Mouse (Mus musculus) limb, embryonic 11.5 days (tissue): ENCODE measurements at regions not wholly inside any gene's neighbourhood (a gene's known extent, or its start where the extent isn't known, plus 50 kb on each side); places are given as distances from the start of the nearest gene placed in this dataset.

Experiments used
- ATAC-seq: fragments of 200-750 bp; cut with Nextera tagmentation; 2 replicates; pipeline ENCODE4 v1.8.0; 2017; ENCODE audit warnings: low read depth; ENCODE audit not compliant: insufficient number of reproducible peaks, low FRiP score, low TSS enrichment
- DNase-seq: peaks from one replicate; pipeline ENCODE4 v3.0.0-alpha.2; 2015; ENCODE audit warnings: low spot score
- H3K27ac ChIP-seq: fragments of 300-500 bp; sonication (generic); replicated peaks from 2 replicates; pipeline ENCODE4 v1.5.1; 2014; ENCODE audit warnings: low read depth, mild to moderate bottlenecking, low read length
- H3K27me3 ChIP-seq: fragments of 300-500 bp; sonication (generic); 2 replicates; pipeline ENCODE4 v1.6.1; 2014; ENCODE audit warnings: mild to moderate bottlenecking, low read length, mixed read lengths; ENCODE audit not compliant: control insufficient read depth, insufficient read depth
- H3K36me3 ChIP-seq: fragments of 300-500 bp; sonication (generic); 2 replicates; pipeline ENCODE4 v1.6.1; 2014; ENCODE audit warnings: mild to moderate bottlenecking, low read length, moderate library complexity, mixed read lengths; ENCODE audit not compliant: control insufficient read depth, insufficient read depth
- H3K4me1 ChIP-seq: fragments of 300-500 bp; sonication (generic); 2 replicates; pipeline ENCODE4 v1.6.1; 2014; ENCODE audit warnings: low read length, mixed read lengths; ENCODE audit not compliant: control insufficient read depth, insufficient read depth
- H3K4me2 ChIP-seq: fragments of 300-500 bp; sonication (generic); 2 replicates; pipeline ENCODE4 v1.6.1; 2014; ENCODE audit warnings: low read depth, mild to moderate bottlenecking, moderate library complexity; ENCODE audit not compliant: severe bottlenecking
- H3K4me3 ChIP-seq: fragments of 300-500 bp; sonication (generic); 2 replicates; pipeline ENCODE4 v1.5.1; 2014; ENCODE audit warnings: low read depth, low read length
- H3K9ac ChIP-seq: fragments of 300-500 bp; sonication (generic); 2 replicates; pipeline ENCODE4 v1.6.1; 2014; ENCODE audit warnings: mild to moderate bottlenecking, low read length
- H3K9me3 ChIP-seq: fragments of 300-500 bp; sonication (generic); 2 replicates; pipeline ENCODE4 v1.6.1; 2016; ENCODE audit warnings: low read length; ENCODE audit not compliant: control insufficient read depth
- WGBS: fragments of 180-500 bp; shearing (Covaris S2); extraction: QIAGEN DNeasy Blood & Tissue Kit; methylation state at CpG from one replicate; pipeline ENCODE4 v1.1.7; 2014; 5-methylcytosine and 5-hydroxymethylcytosine counted together

DNA sequence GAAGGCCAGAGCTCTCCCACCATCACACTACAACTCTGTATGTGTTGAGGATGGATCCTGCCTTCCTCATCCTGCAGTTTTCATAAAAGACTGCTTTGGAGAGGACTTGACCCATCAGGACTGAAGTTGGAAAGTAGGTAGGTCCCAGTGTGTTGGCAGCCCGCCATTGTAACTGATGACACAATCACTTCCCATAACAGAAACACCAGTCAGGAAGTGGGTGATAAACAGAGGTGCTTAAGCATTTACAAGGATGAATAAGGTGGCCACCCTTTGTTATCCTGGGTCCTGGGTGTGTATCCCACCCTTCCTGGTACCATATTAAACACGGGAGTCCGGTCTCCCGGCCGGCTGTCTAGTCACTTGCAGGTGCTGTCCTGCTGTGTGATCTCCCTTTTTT lies 118.3 kb downstream of the Snx10 start:
- ATAC-seq, result no peak
- WGBS, result 90% methylated on average over 5 of the region's 5 CpGs
- no peaks in the 10 kb centered on the region for H3K27me3 ChIP-seq

DNA sequence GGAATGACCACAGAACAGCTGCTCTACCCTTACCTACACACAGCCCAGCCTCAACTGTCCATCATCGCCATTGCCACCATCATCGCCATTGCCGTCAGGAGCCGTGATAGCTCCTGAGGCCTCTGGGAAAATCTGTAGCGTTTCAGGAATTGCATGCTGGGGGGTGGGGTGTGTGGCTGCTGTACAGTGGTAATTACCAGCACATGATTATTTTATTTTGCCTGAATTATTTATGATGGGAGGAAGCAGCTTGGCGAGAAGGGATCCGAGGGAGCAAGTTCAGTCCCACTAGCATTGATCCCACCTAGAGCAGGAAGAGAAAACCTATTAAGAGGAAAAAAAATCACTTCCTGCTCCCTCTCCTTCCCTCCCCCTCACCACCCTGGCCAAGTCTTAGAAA lies 125.1 kb downstream of the Snx10 start:
- no peak overlapping the region for H3K4me2 ChIP-seq
- no peaks in the 10 kb centered on the region for H3K27me3 ChIP-seq
- no peaks in the 10 kb centered on the region for H3K36me3 ChIP-seq
- H3K4me1 ChIP-seq, result 0 out of 2 replicates have a peak, but pooled peaks cover 7% of the 10 kb centered on the region
- H3K9me3 ChIP-seq, result no peaks in the 10 kb centered on the region
- H3K4me3 ChIP-seq, result no peak overlapping the region
- ATAC-seq (no peak), DNase-seq (no peak)
- H3K9ac ChIP-seq, result no peak overlapping the region
- no peak overlapping the region for H3K27ac ChIP-seq
- WGBS, result 81% methylated on average over 7 of the region's 7 CpGs

More for the DNA sequence above, 118.3 kb downstream of the Snx10 start:
- no peak overlapping the region for H3K4me2 ChIP-seq
- no peaks in the 10 kb centered on the region for H3K36me3 ChIP-seq
- no peak overlapping the region for H3K9ac ChIP-seq
- H3K27ac ChIP-seq, result no peak overlapping the region
- no peaks in the 10 kb centered on the region for H3K9me3 ChIP-seq
- no peak overlapping the region for H3K4me3 ChIP-seq
- no peak for DNase-seq
- H3K4me1 ChIP-seq, result no peaks in the 10 kb centered on the region

- Histone ChIP-seq H3K4me2 (no peak overlapping the region), H3K4me1 (peaks cover 19% of the 10 kb centered on the region; the same call in 1 of the 2 replicates), H3K27ac (no peak overlapping the region), H3K36me3 (no peaks in the 10 kb centered on the region), H3K27me3 (no peaks in the 10 kb centered on the region), H3K9me3 (no peaks in the 10 kb centered on the region), H3K4me3 (no peak overlapping the region), H3K9ac (no peak overlapping the region)
- 89% methylated on average over 8 of the region's 8 CpGs for WGBS
- DNase-seq, result no peak
- no peak for ATAC-seq
Measured at GRCm38 (mm10) chr6:51653753-51654152, 130.1 kb downstream of the Snx10 start.

GRCm38 (mm10) chr6:51654991-51655390 lies 131.3 kb downstream of the Snx10 start:
- Histone ChIP-seq H3K9me3 (no peaks in the 10 kb centered on the region), H3K4me1 (peaks cover 12% of the 10 kb centered on the region; the same call in 1 of the 2 replicates), H3K4me2 (no peak overlapping the region), H3K27ac (no peak overlapping the region), H3K4me3 (no peak overlapping the region), H3K9ac (no peak overlapping the region), H3K36me3 (no peaks in the 10 kb centered on the region), H3K27me3 (no peaks in the 10 kb centered on the region)
- 96% methylated on average over 4 of the region's 4 CpGs for WGBS
- DNase-seq (no peak), ATAC-seq (no peak)

- DNase-seq (no peak), ATAC-seq (no peak)
- Histone ChIP-seq H3K36me3 (no peaks in the 10 kb centered on the region), H3K27ac (no peak overlapping the region), H3K4me3 (no peak overlapping the region), H3K9me3 (no peaks in the 10 kb centered on the region), H3K27me3 (no peaks in the 10 kb centered on the region), H3K4me2 (no peak overlapping the region), H3K9ac (no peak overlapping the region), H3K4me1 (peaks cover 12% of the 10 kb centered on the region; the same call in 1 of the 2 replicates)
- WGBS, result 86% methylated on average over 7 of the region's 7 CpGs
Measured at GRCm38 (mm10) chr6:51656078-51656477, 132.4 kb downstream of the Snx10 start.

- Histone ChIP-seq H3K36me3 (no peaks in the 10 kb centered on the region), H3K27me3 (no peaks in the 10 kb centered on the region), H3K9me3 (no peaks in the 10 kb centered on the region), H3K4me1 (peaks cover 12% of the 10 kb centered on the region; the same call in 1 of the 2 replicates), H3K27ac (no peak overlapping the region), H3K4me2 (no peak overlapping the region), H3K9ac (no peak overlapping the region), H3K4me3 (no peak overlapping the region)
- DNase-seq (no peak), ATAC-seq (no peak)
- WGBS, result 70% methylated on average over 12 of the region's 12 CpGs
Measured at GRCm38 (mm10) chr6:51656883-51657640, 133.4 kb downstream of the Snx10 start.

GRCm38 (mm10) chr6:51658360-51658759 lies 134.7 kb downstream of the Snx10 start:
- Histone ChIP-seq H3K9me3 (no peaks in the 10 kb centered on the region), H3K27me3 (no peaks in the 10 kb centered on the region), H3K36me3 (no peaks in the 10 kb centered on the region), H3K4me3 (no peak overlapping the region), H3K9ac (peak overlapping the region; percentile 38), H3K27ac (peak overlapping the region; percentile 59; the same call in 1 of the 2 replicates), H3K4me1 (peaks cover 12% of the 10 kb centered on the region; the same call in 1 of the 2 replicates), H3K4me2 (no peak overlapping the region)
- 31% methylated on average over 8 of the region's 8 CpGs for WGBS
- no peak for ATAC-seq
- DNase-seq, result peak; percentile 41

DNA sequence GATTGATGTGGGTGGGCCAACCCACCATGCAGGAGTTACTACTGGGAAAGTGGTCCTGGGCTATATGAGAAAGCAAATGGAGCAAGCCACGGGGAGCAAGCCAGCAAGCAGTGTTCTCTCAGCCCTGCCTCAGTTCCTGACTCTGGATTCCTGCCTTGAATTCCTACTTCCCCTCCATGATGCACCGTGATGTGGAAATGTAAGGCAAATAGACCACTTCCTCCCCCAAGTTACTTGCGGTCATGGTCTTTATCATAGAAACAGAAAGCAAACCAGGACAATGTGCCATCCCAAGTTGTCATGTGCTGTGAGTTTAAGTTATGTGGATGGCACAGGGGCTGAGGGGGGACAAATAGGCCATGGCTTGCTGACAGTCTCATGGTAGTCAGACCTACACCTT lies 139.5 kb downstream of the Snx10 start:
- no peak overlapping the region for H3K4me3 ChIP-seq
- ATAC-seq (no peak), DNase-seq (no peak)
- H3K27me3 ChIP-seq, result no peaks in the 10 kb centered on the region
- peaks cover 4% of the 10 kb centered on the region; the same call in 1 of the 2 replicates for H3K4me1 ChIP-seq
- no peak overlapping the region for H3K27ac ChIP-seq
- H3K9ac ChIP-seq, result no peak overlapping the region
- WGBS, result 89% methylated on average over 3 of the region's 3 CpGs
- no peaks in the 10 kb centered on the region for H3K36me3 ChIP-seq
- H3K9me3 ChIP-seq, result peaks cover 3% of the 10 kb centered on the region; the same call in 1 of the 2 replicates
- H3K4me2 ChIP-seq, result no peak overlapping the region
